Mouse (Mus musculus): ENCODE measurements around the gene Zfp786.
A peak's percentile ranks its signal among the peaks of the same experiment; 100 is the strongest.
"Not testable (repeated sequence)": the region's sequence is repeated elsewhere in the genome, so short reads cannot be mapped to it uniquely, and the experiment has no call there.

Gene Zfp786

DNA sequence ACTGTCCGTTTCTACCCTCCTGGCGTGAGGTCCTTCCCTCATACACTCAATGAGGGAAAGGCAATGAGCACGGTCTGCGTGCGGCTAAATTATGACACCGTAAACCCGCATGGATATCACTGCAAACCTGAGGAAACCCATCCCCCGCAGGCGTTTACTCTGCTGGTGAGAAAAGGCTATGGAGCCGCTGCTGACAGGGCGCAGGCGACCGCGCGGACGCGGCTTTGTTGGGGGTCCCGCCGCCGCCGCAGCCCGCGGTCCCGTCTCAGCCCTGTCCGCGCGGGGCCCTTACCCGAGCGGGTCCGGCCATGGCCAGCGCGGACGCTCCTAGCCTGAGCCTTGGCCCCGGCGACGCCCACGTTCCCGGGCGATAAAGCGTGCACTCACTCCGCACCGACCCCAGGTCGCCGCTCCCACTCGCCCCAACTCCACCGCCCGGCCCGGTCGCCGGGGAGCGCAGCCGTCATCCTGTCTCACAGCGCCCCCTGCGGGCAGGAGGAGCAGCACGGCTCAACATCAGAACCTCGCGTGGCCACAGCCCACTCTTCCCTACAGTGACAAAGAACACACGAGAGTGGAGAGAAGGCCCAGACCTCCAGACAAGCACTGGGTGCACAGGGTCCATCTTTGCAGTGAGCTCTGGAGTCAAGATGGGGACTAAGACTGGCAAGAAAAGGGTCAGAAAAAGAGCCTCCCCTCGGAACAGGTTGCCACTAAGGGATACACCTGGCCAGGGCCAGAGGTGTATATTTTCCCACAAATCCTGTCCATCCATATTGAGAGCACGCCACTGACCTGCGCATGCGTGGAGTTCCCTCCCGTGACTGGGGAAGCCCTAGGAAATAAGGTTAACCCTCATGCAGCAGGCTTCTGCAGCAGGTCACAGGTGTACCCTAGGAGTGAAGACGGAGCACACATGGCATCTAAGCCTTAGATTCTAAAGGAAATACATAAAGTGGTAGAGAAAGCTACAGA lies at the start of gene Zfp786:
Gene Zfp786, minus strand, starts transcription at position 764 of the 975 bp plus-strand sequence.
- DNase-seq (ENCODE audit: low read depth, low spot score), result peak; percentile 96

GRCm38 (mm10) chr6:47880166-47880565 lies 49.5 kb upstream of the Zfp786 start:
- no peak for DNase-seq (ENCODE audit: low read depth, low spot score)

DNA sequence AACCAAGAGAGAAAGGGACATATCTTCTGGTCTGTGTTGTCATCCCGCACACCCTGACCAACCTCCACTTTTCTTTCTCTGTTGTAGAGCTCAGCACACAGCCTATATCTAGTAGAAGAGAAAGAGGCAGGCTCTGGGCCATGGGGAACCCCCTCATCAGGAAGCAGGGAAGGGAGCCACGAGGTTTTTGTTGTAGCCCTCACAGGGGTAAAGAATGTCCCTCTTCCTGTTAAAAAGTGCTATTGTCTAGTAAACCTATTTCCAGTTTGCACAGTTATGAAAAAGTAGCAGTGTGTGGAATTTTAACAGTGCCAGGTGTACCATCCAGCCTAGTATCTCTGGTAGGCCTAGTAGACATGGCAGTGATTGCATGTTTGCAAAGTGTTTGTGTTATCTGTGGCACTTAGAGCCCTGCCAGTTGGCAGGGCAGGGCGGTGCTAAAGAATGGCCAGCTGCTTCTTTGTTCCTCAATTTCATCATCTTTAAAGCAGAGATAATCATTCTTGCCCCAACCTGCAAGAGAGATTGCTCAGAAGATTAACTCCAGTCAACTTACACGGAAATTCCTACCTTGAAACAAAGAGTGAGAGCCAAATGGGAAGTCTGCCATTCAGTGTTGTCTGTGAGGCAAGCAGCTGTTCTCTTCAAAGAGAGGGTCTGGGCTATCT lies 48.5 kb upstream of the Zfp786 start:
- DNase-seq (ENCODE audit: low read depth, low spot score), result no peak

GRCm38 (mm10) chr6:47878593-47878992 lies 47.9 kb upstream of the Zfp786 start:
- DNase-seq (ENCODE audit: low read depth, low spot score), result no peak

- DNase-seq (ENCODE audit: low read depth, low spot score), result peak; percentile 6
Observed at GRCm38 (mm10) chr6:47878133-47878514, 47.5 kb upstream of the Zfp786 start.

DNA sequence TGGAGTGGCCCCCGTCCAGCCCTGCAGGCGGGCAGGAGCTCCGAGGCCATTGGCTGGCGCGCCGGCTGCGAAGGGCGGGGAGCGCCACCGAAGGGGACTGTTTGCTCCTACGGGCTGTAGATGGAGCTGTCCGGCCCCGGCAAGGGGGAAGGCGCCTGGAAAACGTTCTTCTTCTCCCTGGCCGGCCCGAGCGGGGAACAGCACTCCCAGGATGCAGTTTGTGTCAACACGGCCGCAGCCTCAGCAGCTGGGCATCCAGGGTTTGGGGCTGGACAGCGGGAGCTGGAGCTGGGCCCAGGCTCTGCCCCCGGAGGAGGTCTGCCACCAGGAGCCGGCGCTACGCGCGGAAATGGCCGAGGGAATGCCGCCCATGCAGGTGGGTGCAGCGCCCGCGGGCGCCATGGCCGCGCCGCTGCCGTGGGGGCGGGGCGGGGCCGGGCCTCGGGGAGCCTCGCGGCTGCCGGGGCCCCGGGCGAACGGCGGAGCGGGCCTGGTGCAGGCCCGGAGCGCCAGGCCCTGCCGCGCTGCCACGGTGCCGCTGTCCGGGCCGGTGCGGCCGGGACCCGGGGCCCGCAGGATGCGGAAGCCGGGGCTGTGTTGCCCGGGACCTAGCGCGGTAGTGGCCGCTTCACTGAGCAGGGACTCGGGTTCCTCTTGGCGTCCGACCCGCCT lies 46.9 kb upstream of the Zfp786 start:
- DNase-seq (ENCODE audit: low read depth, low spot score), result peak; percentile 86

- no peak for DNase-seq (ENCODE audit: low read depth, low spot score)
Observed at GRCm38 (mm10) chr6:47877058-47877457, 46.4 kb upstream of the Zfp786 start, which contains the start of gene Zfp282. TSS of gene Zfp282 (plus strand) at chr6:47877204.

DNA sequence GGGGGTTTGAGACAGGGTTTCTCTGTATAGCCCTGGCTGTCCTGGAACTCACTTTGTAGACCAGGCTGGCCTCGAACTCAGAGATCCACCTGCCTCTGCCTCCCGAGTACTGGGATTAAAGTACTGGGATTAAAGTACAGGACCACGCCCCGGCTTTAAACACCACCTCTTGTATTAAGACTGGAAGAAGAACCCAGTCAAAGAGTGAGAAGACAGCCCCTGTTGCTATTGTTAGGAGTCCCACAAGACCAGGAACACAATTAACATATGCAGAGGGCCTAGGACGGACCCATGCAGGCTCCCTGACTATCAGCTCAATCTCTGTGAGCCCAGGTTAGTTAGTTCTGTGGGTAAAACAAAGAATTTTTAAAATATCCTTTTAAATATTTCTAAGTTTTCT lies 41.6 kb upstream of the Zfp786 start:
- DNase-seq (ENCODE audit: low read depth, low spot score), result peak; percentile 74

DNA sequence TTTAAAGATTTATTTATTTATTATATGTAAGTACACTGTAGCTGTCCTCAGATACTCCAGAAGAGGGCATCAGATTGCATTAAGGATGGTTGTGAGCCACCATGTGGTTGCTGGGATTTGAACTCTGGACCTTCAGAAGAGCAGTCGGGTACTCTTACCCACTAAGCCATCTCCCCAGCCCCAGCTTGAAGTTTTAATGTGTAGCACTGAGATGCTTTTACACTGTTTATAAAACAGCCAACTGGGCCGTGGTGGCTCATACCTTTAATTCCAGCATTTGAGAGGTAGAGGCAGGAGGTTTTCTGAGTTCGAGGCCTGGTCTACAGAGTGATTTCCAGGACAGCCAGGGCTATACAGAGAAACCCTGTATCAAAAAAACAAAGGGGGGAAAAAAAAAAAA lies 27.1 kb upstream of the Zfp786 start:
- not testable (repeated sequence) for DNase-seq (ENCODE audit: low read depth, low spot score)

GRCm38 (mm10) chr6:47857241-47857640 lies 26.6 kb upstream of the Zfp786 start:
- no peak for DNase-seq (ENCODE audit: low read depth, low spot score)

DNA sequence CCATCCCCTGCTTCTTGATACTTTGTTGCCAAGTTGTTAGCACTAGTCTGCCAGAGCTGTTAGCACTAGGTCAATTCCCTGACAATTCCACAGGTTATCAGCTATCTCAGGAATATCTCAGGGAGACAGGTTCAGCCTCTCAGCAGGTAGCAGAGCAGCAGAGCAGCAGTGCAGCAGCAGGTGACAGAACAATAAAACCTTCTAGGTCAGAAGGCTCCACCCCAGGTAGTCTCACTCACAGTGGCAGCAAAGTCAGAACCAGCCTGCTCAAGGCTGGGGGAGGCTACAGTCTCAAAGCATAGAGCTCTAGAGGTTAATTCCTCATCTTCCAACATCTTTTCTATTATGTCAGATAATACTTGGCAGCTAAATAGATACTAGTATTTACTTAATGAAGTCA lies 15.1 kb upstream of the Zfp786 start:
- DNase-seq (ENCODE audit: low read depth, low spot score), result no peak

DNA sequence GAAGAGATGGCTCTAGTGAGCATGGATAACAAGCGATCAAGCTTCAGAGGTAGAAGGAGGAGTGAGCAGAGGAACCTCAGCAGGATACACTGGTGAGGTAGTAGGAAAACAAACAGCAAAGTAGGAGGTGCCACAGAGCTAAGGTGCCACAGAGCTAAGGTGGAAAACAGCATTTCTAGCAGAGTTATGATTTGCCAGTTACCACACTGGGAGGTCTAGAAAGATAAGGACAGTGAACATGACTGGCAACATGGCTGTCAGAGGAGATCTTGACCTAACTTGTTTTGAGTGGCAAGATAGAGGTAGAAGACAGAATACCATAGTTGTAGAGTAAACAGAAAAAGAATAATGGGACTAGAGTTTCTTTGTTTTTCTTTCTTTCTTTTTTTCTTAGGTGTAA lies 11.7 kb upstream of the Zfp786 start:
- no peak for DNase-seq (ENCODE audit: low read depth, low spot score)

DNA sequence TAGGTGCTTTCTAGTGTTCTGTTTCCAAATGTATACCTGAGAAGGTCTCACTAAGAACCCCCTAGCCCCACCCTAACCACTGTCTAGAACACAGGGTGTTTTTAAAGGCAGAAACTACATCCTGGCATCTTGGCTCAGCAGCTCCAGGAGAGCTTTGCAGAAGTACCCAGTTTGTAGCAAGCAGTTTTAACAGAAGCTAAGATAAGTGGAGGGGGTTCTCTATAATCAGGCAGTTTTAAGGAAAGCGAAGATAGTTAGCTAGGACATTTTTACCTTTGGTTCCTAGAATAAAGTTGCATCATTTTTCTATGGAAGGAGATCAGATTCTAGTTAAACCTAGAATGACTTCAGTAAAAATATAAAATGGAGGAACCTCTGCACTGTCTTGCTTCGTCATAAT lies 11.2 kb upstream of the Zfp786 start:
- DNase-seq (ENCODE audit: low read depth, low spot score), result no peak

DNA sequence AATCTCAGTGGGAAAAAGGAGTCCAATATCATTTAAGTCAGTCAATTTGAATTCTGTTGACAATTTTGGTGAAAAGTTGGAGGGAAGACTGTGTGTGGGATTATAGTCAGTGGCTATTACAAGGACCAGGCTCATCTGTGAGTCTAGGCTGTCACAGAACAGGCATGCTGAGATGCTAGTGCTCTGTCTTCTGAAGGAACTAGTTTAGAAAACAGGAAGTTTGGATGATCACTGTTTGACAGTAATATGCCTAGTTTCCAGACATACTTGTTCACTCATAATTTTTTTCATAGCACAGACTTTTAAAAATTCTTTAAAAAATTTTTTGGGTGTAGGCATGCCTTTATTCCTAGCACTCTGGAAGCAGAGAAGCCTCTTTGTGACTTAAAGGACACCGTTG lies 10.4 kb upstream of the Zfp786 start:
- DNase-seq (ENCODE audit: low read depth, low spot score), result no peak

- no peak for DNase-seq (ENCODE audit: low read depth, low spot score)
Observed at GRCm38 (mm10) chr6:47837630-47838029, 7.0 kb upstream of the Zfp786 start.

GRCm38 (mm10) chr6:47835984-47836521 lies 5.4 kb upstream of the Zfp786 start:
- peak; percentile 40 for DNase-seq (ENCODE audit: low read depth, low spot score)

DNA sequence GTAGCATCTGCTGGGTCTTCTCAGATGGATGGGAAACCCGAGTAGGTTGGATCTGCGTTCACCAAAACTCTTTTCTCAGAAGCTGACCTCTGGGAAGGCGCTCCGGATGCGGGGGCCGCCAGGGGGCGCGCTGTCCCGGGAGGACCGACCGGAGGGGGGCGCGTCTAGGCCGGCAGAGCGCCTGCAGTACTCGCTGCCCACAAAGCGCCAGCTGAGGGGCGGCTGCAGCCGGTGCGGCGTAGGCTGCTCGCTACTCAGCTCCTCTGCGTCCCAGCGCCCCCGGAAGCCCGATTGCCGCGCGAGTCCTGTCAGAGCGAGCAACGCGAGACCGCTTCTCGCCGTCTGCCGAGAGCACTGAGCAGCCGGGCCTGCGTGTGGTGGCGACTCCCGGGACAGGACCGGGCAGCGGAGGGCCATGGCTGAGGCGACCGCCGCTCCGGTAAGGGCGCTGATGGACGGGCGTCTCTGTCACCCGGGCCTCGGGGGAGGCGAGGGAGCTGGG lies 4.9 kb upstream of the Zfp786 start, which contains the start of gene Zfp398:
Gene Zfp398, plus strand, starts transcription at position 180 of the 502 bp plus-strand sequence.
- peak; percentile 96 for DNase-seq (ENCODE audit: low read depth, low spot score)

DNA sequence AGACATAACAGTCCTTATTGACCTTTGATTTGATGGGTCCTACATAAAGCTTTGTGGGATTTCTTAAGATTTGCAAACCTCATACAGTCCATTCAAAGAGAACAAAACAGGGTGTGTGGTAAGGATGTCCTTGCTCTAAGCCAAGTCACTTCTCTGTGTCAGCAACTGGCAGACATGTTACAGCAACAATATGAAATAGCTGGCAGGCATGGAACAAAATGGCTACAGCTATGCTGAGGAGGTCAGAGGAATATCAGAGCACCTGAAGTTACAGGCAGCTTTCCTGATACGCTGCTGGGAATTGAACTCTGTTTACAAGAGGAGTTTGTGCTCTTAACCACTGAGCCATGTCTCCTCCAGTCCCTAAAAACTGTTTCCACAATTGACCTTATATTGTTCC lies 1.6 kb upstream of the Zfp786 start:
- no peak for DNase-seq (ENCODE audit: low read depth, low spot score)

DNA sequence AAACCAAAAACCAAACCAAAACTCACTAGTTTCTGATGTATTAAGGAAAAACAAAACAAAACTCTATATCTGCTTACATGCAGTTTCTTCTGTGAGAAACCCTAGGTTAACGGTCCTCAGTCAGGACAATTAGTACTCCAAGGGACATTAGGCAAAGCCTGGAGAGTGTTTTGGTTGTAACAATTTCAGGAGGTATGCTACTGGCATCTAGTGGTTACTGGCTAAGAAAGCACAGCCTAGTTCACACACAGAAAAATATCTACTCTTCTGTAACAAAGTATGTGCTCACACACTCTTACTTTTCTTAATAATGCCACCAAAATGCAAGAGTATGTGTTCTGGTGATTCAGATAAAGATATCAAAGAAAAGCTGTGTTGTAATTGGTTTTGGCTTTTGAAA lies 1.7 kb downstream of the Zfp786 start:
- DNase-seq (ENCODE audit: low read depth, low spot score), result peak; percentile 46

- DNase-seq (ENCODE audit: low read depth, low spot score), result no peak
Observed at GRCm38 (mm10) chr6:47827462-47827861, 3.2 kb downstream of the Zfp786 start.

GRCm38 (mm10) chr6:47824241-47824640 lies 6.4 kb downstream of the Zfp786 start:
- peak; percentile 56 for DNase-seq (ENCODE audit: low read depth, low spot score)

DNA sequence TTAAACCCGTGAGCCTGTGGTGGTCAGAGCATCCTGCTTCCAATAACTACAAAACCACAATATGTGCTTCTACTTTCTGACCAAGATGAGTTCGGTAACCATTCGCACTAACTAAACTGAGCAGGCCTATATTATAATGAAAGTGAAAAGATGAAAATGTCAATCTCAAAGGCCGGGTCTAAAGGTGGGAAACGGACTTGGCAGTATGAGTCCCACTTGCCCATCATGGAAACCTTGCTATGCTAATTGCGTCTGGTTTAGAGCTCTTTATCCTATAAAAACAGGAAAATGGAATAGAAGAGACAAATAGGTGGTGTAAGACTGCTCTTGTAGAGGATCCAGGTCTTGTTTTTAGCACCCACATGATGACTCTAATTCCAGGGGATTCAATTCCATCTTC lies 8.9 kb downstream of the Zfp786 start:
- no peak for DNase-seq (ENCODE audit: low read depth, low spot score)
